Mouse (Mus musculus) kidney, postnatal 10 days (tissue): ENCODE measurements around the gene Ecm1.
A peak's percentile ranks its signal among the peaks of the same experiment; 100 is the strongest.

Source experiments
- DNase-seq: peaks from one replicate; pipeline ENCODE4 v3.0.0; 2021; ENCODE audit warnings: mixed read lengths

Ecm1 gene

DNA sequence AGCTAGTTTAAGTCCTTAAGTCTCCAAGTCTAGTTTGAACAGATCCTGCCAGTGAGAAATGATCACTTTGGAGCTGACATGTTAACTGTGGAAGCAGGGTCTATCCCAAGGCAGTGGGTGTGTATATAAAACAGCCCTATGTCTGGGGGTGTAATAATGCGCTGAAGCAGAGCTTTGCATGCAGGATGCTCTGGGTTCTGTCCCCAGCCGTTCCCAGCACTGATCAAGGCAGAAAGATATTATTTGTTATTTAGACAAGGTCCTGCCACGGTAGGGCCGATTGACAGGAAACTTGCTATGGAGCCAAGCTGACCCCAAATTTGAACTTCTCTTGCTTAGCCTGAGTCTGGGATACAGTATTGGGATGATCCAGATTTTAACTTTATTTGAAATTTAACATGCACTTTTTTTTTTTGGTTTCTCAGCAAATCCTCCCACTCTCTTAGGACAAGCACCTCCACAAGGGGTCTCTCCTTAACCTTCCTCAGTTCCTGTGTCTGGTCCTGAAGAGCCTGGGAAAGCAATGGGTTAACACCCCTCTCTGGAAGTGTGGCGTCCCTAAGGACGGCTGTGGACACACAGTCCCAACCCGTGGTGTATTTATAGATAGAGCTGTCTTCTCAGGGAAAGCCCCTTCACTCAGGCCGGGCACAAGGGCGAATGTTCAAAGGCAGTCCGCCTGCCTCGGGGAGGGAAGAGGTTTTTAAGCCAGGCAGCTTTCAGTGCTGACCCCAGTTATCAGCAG lies 50.0 kb downstream of the Ecm1 start:
- peak; percentile 28 for DNase-seq

DNA sequence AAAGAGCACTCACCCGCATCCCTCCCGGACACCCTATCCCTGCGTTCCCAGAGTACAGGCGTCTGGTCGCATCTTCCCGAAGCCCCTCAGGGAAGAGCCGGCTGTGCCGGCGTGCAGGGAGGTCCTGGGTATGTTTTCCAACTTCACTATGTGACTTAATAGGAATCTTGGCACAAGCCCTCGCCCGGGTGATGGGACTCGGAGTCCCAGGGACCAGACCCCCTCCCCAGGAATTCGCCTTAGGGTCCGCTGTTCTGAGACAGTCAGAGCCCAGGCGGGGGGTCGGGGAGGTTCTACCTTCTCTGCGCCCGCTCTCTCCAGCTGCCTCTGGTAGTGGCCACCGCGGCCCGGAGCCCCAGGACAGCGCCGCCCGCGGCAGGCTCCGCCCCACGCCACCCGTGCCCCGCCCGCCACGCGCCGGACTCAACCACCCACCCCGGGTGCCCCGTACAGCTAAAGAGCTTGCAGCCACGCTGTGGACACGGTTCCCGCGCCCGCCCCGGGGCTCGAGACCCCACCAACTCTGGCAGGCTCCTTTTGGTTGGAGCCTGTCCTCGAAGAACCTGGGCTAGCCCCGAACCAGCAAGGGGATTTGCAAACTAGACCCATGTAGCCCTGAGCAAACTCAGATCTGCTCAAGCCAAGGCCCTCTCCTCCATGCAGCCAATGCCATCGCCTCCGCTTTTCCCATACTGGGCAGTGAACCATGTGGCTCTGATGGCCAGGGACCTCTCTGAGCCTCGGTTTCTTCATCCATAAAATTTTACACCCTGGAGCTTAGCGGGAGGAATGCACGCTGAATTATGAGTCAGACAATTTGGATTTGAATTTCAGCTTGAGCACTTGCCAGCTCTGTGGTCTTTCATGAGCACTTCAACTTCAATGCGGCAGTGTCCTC lies 51.6 kb downstream of the Ecm1 start, which contains the start of gene Adamtsl4:
Gene Adamtsl4, minus strand, starts transcription at position 394 of the 898 bp plus-strand sequence.
- DNase-seq: peak; percentile 83

DNA sequence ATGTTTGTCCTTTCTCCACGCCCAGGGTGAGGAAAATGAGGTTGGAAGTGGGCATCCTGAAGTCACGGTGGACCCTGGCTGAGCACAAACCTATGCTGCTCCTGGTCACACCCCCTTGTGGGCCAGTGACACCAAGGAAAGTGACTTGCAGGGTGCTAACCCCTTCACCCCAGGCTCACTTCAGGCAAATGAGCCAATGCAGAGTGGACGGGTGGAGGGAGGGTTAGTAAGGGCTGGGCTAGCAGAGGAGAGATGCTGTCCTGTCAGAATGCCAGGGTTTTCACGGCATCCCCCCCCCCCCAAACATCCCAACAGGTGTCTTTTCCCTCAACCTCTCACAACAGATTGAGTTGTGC lies 52.2 kb downstream of the Ecm1 start:
- no peak for DNase-seq

- DNase-seq: no peak
Observed at GRCm38 (mm10) chr3:95686492-95687167, 52.7 kb downstream of the Ecm1 start.

DNA sequence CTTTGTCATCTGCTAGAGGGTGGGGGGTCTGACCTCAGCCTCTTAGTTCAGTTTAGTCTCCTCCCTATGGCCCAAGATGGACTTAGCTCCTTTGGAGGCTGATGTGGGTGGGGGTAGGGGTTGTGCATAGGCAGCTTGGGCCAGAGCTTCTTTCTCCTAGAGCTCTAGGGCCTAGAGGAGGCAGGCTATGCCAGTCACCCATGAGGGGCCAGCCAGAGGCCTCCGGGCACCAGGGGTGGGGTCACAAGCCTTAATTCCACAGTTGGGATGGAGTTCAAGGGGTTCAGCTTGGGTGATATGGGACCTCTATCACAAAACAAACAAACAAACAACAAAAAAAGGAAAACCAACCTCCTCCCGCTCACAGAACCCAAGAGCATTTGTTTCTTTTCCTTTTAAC lies 53.7 kb downstream of the Ecm1 start:
- no peak for DNase-seq

- no peak for DNase-seq
Observed at GRCm38 (mm10) chr3:95685301-95685700, 54.1 kb downstream of the Ecm1 start.

DNA sequence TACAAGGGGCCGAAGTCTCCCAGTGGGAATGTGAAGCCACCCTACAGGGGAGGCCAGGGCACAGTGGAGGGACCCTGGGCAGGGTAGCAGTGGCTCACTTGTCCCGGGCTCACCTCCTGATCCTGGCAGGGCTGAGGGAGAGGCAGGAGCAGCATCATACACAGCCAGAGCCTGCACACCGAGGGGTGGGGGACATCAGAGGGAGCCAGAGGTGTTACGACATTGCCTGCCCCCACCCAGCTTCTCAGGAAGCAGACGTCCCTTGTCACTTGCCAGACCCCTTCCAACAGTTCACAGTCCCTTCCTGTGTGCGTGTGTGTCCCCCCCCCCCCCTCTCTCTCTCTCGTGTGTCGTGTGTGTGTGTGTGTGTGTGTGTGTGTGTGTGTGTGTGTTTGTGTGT lies 54.5 kb downstream of the Ecm1 start:
- DNase-seq: peak; percentile 41
